Mouse (Mus musculus): ENCODE results near the gene Pld5.

The Pld5 gene

GRCm38 (mm10) chr1:175950851-175951250 lies 324.3 kb downstream of the Pld5 start:
- in situ Hi-C loops (cut with MboI, MseI) = no loop called here

- in situ Hi-C loops (cut with MboI, MseI) = no loop called here
Observed at GRCm38 (mm10) chr1:175950421-175950820, 324.7 kb downstream of the Pld5 start.

GRCm38 (mm10) chr1:175946718-175947315 lies 328.3 kb downstream of the Pld5 start:
- in situ Hi-C loops (cut with MboI, MseI) = loop anchor here (25.0 kb wide), 1 partner anchor 915 kb away; no protein-coding TSS in a partner anchor

GRCm38 (mm10) chr1:175943168-175943567 lies 331.9 kb downstream of the Pld5 start:
- in situ Hi-C loops (cut with MboI, MseI) = loop anchor here (25.0 kb wide), 1 partner anchor 919 kb away; no protein-coding TSS in a partner anchor

GRCm38 (mm10) chr1:175938731-175939130 lies 336.4 kb downstream of the Pld5 start:
- in situ Hi-C loops (cut with MboI, MseI) = loop anchor here (25.0 kb wide), 1 partner anchor 924 kb away; no protein-coding TSS in a partner anchor

- in situ Hi-C loops (cut with MboI, MseI) = loop anchor here (25.0 kb wide), 1 partner anchor 926 kb away; no protein-coding TSS in a partner anchor
Observed at GRCm38 (mm10) chr1:175936282-175936737, 338.8 kb downstream of the Pld5 start.

- in situ Hi-C loops (cut with MboI, MseI) = loop anchor here (25.0 kb wide), 1 partner anchor 931 kb away; no protein-coding TSS in a partner anchor
Observed at GRCm38 (mm10) chr1:175931391-175931790, 343.7 kb downstream of the Pld5 start.

GRCm38 (mm10) chr1:175923848-175924787 lies 351.0 kb downstream of the Pld5 start:
- in situ Hi-C loops (cut with MboI, MseI) = loop anchor here (25.0 kb wide), 1 partner anchor 1863 kb away; the partner anchor contains the start of gene Adss

- in situ Hi-C loops (cut with MboI, MseI) = loop anchor here (25.0 kb wide), 1 partner anchor 1866 kb away; the partner anchor contains the start of gene Adss
Observed at GRCm38 (mm10) chr1:175921091-175921490, 354.0 kb downstream of the Pld5 start.

GRCm38 (mm10) chr1:175920029-175920428 lies 355.1 kb downstream of the Pld5 start, which contains the start of gene Gm38100:
Gm38100 (plus strand) TSS chr1:175920329.
- in situ Hi-C loops (cut with MboI, MseI) = loop anchor here (25.0 kb wide), 1 partner anchor 1867 kb away; the partner anchor contains the start of gene Adss

GRCm38 (mm10) chr1:175913728-175914303 lies 361.3 kb downstream of the Pld5 start:
- in situ Hi-C loops (cut with MboI, MseI) = loop anchor here (25.0 kb wide), 1 partner anchor 1873 kb away; the partner anchor contains the start of gene Adss

All from T-helper 1 cell (primary cell).